21 mouse cellular contexts compared by ENCODE assay signal in the genomic region with DNA sequence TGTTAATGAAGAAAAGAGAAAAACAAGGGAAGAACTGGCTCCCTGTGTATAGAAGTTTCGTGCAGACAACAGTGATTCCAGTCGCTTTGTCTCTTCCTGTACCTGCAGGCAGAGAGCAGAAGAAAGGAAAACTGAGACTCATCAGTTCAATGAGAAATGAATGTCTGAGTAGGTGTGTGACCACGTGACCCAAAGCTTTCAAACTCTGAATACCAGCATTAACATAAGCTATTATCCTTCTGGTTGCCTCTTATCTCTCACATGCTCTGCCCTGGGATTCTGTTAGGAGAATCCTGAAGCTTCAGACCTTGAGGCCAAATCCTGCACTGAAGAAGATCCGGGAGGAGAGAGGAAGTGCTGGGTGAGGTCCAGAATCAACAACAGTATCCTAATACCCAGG.
DNase-seq lines count a peak whose midpoint lies in the region; ATAC-seq lines count a peak whose summit lies in the region.
"Had no signal": no experiment of that assay in that cellular context is flagged by ENCODE, and none has a peak within 500 bp of the region (broad histone marks: within the 10 kb centered on the region; RNA-seq: fewer than 3 reads in every experiment).

No protein-coding gene starts in this region.

- no peaks in the 10 kb centered on the region for H3K27me3 ChIP-seq in lung, embryonic 15.5 days
- no peaks in the 10 kb centered on the region for H3K27me3 ChIP-seq in intestine, embryonic 16.5 days (replicated peaks; ENCODE audit: control insufficient read depth, insufficient read depth, low read length)
- no peaks in the 10 kb centered on the region for H3K27me3 ChIP-seq in stomach, embryonic 16.5 days (ENCODE audit: control insufficient read depth, insufficient read depth, low read length)
- H3K27me3 ChIP-seq: forebrain, embryonic 15.5 days had no signal

- no peaks in the 10 kb centered on the region for H3K36me3 ChIP-seq in lung, embryonic 15.5 days
- no peaks in the 10 kb centered on the region for H3K36me3 ChIP-seq in intestine, embryonic 16.5 days (ENCODE audit: control insufficient read depth, insufficient read depth, low read length)
- H3K36me3 ChIP-seq in stomach, embryonic 16.5 days (ENCODE audit: control insufficient read depth, insufficient read depth, low read length) = no peaks in the 10 kb centered on the region
- H3K36me3 ChIP-seq: forebrain, embryonic 15.5 days; heart, embryonic 10.5 days had no signal

- no peak overlapping the region for H3K4me2 ChIP-seq in lung, embryonic 15.5 days
- H3K4me2 ChIP-seq in intestine, embryonic 16.5 days (ENCODE audit: low read depth, low read length) = no peak overlapping the region
- H3K4me2 ChIP-seq in stomach, embryonic 16.5 days (ENCODE audit: low read depth, low read length) = no peak overlapping the region
- H3K4me2 ChIP-seq: forebrain, embryonic 15.5 days; midbrain, embryonic 11.5 days had no signal

- no peak overlapping the region for H3K4me3 ChIP-seq in lung, embryonic 15.5 days
- H3K4me3 ChIP-seq in intestine, embryonic 16.5 days (ENCODE audit: low read length) = no peak overlapping the region
- no peak overlapping the region for H3K4me3 ChIP-seq in stomach, embryonic 16.5 days (replicated peaks; ENCODE audit: low read length)
- H3K4me3 ChIP-seq: forebrain, embryonic 15.5 days; heart, embryonic 10.5 days; left cerebral cortex, adult 2 months had no signal

- no peak for DNase-seq in lung, postnatal 14 days
- DNase-seq in MEL-GATA-1-ER (ENCODE audit: extremely low read depth, low read depth) = peak; percentile 60
- DNase-seq in kidney, adult 18-20 months = no peak
- no peak for DNase-seq in layer of hippocampus, adult 9-10 months (ENCODE audit: low spot score)
- DNase-seq: cerebellum, adult 11 months; cerebellum, adult 9-11 months; kidney, adult 9 months; kidney, postnatal 25 days; left cerebral cortex, postnatal 4 days; right cerebral cortex, adult 18-20 months; right cerebral cortex, postnatal 4 days; thymus, postnatal 25 days had no signal

- 50% methylated on average over 4 of the region's 4 CpGs for WGBS in lung, embryonic 15.5 days
- WGBS in intestine, embryonic 16.5 days = 63% methylated on average over 4 of the region's 4 CpGs
- WGBS in stomach, embryonic 16.5 days = 59% methylated on average over 4 of the region's 4 CpGs

- no peak overlapping the region for H3K9ac ChIP-seq in lung, embryonic 15.5 days
- no peak overlapping the region for H3K9ac ChIP-seq in intestine, embryonic 16.5 days (ENCODE audit: low read depth, low read length)
- H3K9ac ChIP-seq in stomach, embryonic 16.5 days (ENCODE audit: low read length) = no peak overlapping the region
- H3K9ac ChIP-seq: forebrain, embryonic 15.5 days had no signal

- ATAC-seq in lung, embryonic 15.5 days (ENCODE audit: borderline replicate concordance, extremely low read depth, low FRiP score, low TSS enrichment) = no peak
- peak; percentile 30 for ATAC-seq in intestine, embryonic 16.5 days
- ATAC-seq in stomach, embryonic 16.5 days (ENCODE audit: insufficient read depth, low FRiP score) = no peak
- no peak for ATAC-seq in megakaryocyte, adult 5-6 weeks (ENCODE audit: poor library complexity, severe bottlenecking)
- ATAC-seq: forebrain, embryonic 15.5 days; hindbrain, embryonic 16.5 days had no signal

- H3K4me1 ChIP-seq in lung, embryonic 15.5 days = peaks cover 12% of the 10 kb centered on the region
- peaks cover 5% of the 10 kb centered on the region; the same call in 1 of the 2 replicates for H3K4me1 ChIP-seq in intestine, embryonic 16.5 days (ENCODE audit: control insufficient read depth, insufficient read depth, low read length)
- H3K4me1 ChIP-seq in stomach, embryonic 16.5 days (ENCODE audit: control insufficient read depth, insufficient read depth, low read length) = 0 out of 2 replicates have a peak, but pooled peaks cover 4% of the 10 kb centered on the region

- peak overlapping the region; percentile 71 for H3K27ac ChIP-seq in lung, embryonic 15.5 days
- H3K27ac ChIP-seq in intestine, embryonic 16.5 days (ENCODE audit: low read length) = peak overlapping the region; percentile 29; the same call in 1 of the 2 replicates
- peak overlapping the region; percentile 70 for H3K27ac ChIP-seq in stomach, embryonic 16.5 days (ENCODE audit: low read length)
- H3K27ac ChIP-seq: forebrain, embryonic 15.5 days; heart, embryonic 10.5 days; left cerebral cortex, adult 2 months had no signal

- H3K9me3 ChIP-seq in lung, embryonic 15.5 days = no peaks in the 10 kb centered on the region
- H3K9me3 ChIP-seq in intestine, embryonic 16.5 days (ENCODE audit: control insufficient read depth, low read length) = no peaks in the 10 kb centered on the region
- no peaks in the 10 kb centered on the region for H3K9me3 ChIP-seq in stomach, embryonic 16.5 days (replicated peaks; ENCODE audit: control insufficient read depth, low read length)
- H3K9me3 ChIP-seq: forebrain, embryonic 15.5 days; heart, embryonic 10.5 days had no signal
